Mouse (Mus musculus) MN1 (cell line): Measurements from ENCODE around the gene Wfdc10.

Experiments used
- DNase-seq: peaks from one replicate; pipeline ENCODE4 v3.0.0-alpha.2; 2016; ENCODE audit warnings: low spot score

Wfdc10 gene

DNA sequence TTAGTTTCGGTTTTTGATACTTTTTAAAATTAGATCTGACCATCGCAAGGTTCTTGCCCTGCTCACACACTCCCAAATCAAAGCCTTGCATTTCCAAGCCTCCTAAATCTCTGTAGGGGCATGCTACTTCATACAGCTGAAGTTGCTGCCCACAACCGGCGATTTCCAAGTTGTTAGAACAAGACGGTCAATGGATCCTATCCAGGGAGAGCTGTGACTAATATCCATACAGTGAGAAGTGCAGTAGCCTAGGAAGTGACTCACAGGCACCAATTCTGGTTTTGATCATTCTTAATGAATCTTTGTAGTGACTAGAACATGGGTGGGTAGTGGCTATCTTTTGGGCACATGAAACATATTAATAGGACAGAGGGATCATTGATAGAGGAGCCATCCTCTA lies 45.9 kb downstream of the Wfdc10 start:
- DNase-seq: no peak

DNA sequence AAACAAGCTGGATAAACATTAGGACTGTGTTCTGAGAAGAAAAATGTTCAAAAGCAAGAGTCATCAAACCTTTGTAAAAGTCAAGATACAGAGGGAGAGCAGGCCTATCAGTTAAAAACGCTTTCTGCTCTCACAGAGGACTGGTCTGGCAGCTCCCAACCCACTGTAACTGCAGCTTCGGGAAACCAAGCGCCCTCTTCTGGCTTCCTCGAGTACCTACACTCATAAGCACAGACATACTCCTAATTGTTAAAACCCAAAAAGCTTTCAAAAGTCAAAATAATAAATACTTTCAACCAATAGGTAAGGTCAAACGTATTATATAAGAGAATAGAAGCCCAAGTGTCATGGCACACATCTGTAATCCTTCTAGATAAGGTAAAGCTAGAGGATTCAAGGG lies 48.4 kb downstream of the Wfdc10 start:
- DNase-seq: no peak

DNA sequence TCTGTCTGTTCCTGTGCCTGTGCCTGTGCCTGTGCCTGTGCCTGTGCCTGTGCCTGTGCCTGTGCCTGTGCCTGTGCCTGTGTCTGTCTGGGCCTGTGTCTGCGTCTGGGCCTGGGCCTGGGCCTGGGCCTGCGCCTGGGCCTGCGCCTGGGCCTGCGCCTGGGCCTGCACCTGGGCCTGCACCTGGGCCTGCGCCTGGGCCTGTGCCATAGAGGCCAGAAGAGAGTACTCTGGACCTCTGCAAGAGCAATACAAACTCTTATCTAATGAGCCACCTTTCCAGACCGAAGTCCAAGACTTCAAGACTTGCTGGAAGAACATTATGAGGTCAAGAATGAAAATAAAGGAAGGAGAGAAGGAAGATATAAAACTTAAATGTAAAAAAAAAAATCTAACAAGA lies 49.5 kb downstream of the Wfdc10 start:
- DNase-seq: no peak

DNA sequence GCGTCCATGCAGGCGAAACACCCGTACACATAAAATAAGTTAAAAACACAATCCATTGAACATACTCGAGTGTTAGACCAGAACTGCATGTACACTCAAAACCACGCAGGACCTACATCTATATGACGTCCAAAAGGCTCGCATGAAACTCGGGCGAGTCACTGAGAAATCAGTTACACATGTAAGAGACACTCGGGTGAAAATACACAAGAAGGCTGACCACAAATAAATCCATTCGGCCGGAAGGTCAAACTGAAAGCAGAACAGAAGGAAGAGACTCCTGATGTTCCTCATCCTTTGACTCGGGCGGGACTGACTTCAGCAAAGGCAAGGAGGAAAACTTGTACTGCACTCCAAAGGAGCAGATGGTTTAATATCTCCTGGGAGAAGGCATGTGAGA lies 50.1 kb downstream of the Wfdc10 start:
- DNase-seq: no peak
